Mouse (Mus musculus): ENCODE measurements around the gene Abat.

- no peak for TF ChIP-seq CTCF (IDR thresholded peaks at IDR 0.05; ENCODE audit: borderline replicate concordance, insufficient read depth, low read length)
- TF ChIP-seq POLR2A (IDR thresholded peaks at IDR 0.05; ENCODE audit: low read depth, low read length), result no peak
Measured at GRCm38 (mm10) chr16:8514180-8514579, 951 bp downstream of the Abat start.
